Mouse (Mus musculus): ENCODE data around the gene Gm9745. TPM values are rescaled to one million over a fixed set of nuclear protein-coding genes. Genes with fewer than 3 reads are reported as not detected.
"Not testable (repeated sequence)": the region's sequence is repeated elsewhere in the genome, so short reads cannot be mapped to it uniquely, and the experiment has no call there.

Gm9745 gene
- polyA plus RNA-seq, 1 experiment from 2014 or later: not detected

- H3K9me3 ChIP-seq (ENCODE audit: control insufficient read depth, low read length); H3K9ac ChIP-seq (ENCODE audit: low read depth, low read length); H3K36me3 ChIP-seq (ENCODE audit: control insufficient read depth, insufficient read depth, low read length); H3K4me1 ChIP-seq (ENCODE audit: control insufficient read depth, insufficient read depth, low read depth, low read length); H3K4me3 ChIP-seq (ENCODE audit: low read length); H3K27me3 ChIP-seq (replicated peaks; ENCODE audit: control insufficient read depth, insufficient read depth, low read length); H3K4me2 ChIP-seq (ENCODE audit: low read length); H3K27ac ChIP-seq (ENCODE audit: low read depth, low read length); ATAC-seq: not testable (repeated sequence)
- 97% methylated on average over 4 of the region's 4 CpGs for WGBS
These were observed 6.9 kb downstream of the Gm9745 start for GRCm38 (mm10) chr13:8941110-8941509.

- not testable (repeated sequence) for H3K27me3 ChIP-seq (replicated peaks; ENCODE audit: control insufficient read depth, insufficient read depth, low read length); H3K4me2 ChIP-seq (ENCODE audit: low read length); H3K4me1 ChIP-seq (ENCODE audit: control insufficient read depth, insufficient read depth, low read depth, low read length); H3K36me3 ChIP-seq (ENCODE audit: control insufficient read depth, insufficient read depth, low read length); H3K4me3 ChIP-seq (ENCODE audit: low read length); H3K9me3 ChIP-seq (ENCODE audit: control insufficient read depth, low read length); H3K9ac ChIP-seq (ENCODE audit: low read depth, low read length); ATAC-seq; H3K27ac ChIP-seq (ENCODE audit: low read depth, low read length)
- WGBS: 69% methylated on average over 6 of the region's 6 CpGs
These were observed 10.4 kb downstream of the Gm9745 start for GRCm38 (mm10) chr13:8937611-8938140.

GRCm38 (mm10) chr13:8933499-8933898 is 14.5 kb downstream of the Gm9745 start:
- Histone ChIP-seq H3K9me3 (ENCODE audit: control insufficient read depth, low read length) (no peaks in the 10 kb centered on the region), H3K4me1 (ENCODE audit: control insufficient read depth, insufficient read depth, low read depth, low read length) (no peaks in the 10 kb centered on the region), H3K4me2 (ENCODE audit: low read length) (no peak overlapping the region), H3K27ac (ENCODE audit: low read depth, low read length) (no peak overlapping the region), H3K9ac (ENCODE audit: low read depth, low read length) (no peak overlapping the region), H3K4me3 (ENCODE audit: low read length) (no peak overlapping the region), H3K27me3 (replicated peaks; ENCODE audit: control insufficient read depth, insufficient read depth, low read length) (no peaks in the 10 kb centered on the region), H3K36me3 (ENCODE audit: control insufficient read depth, insufficient read depth, low read length) (no peaks in the 10 kb centered on the region)
- ATAC-seq: no peak
- WGBS: 63% methylated on average over 2 of the region's 2 CpGs

GRCm38 (mm10) chr13:8913890-8914289 is 34.1 kb downstream of the Gm9745 start:
- H3K9me3 ChIP-seq (ENCODE audit: control insufficient read depth, low read length); H3K4me2 ChIP-seq (ENCODE audit: low read length); H3K4me1 ChIP-seq (ENCODE audit: control insufficient read depth, insufficient read depth, low read depth, low read length); H3K9ac ChIP-seq (ENCODE audit: low read depth, low read length); H3K36me3 ChIP-seq (ENCODE audit: control insufficient read depth, insufficient read depth, low read length); ATAC-seq; H3K27me3 ChIP-seq (replicated peaks; ENCODE audit: control insufficient read depth, insufficient read depth, low read length); H3K27ac ChIP-seq (ENCODE audit: low read depth, low read length); H3K4me3 ChIP-seq (ENCODE audit: low read length): not testable (repeated sequence)
- WGBS: 92% methylated on average over 8 of the region's 8 CpGs

GRCm38 (mm10) chr13:8905986-8906385 is 42.0 kb downstream of the Gm9745 start:
- WGBS: 95% methylated on average over 2 of the region's 2 CpGs
- not testable (repeated sequence) for H3K9ac ChIP-seq (ENCODE audit: low read depth, low read length); H3K4me3 ChIP-seq (ENCODE audit: low read length); H3K4me2 ChIP-seq (ENCODE audit: low read length); H3K27me3 ChIP-seq (replicated peaks; ENCODE audit: control insufficient read depth, insufficient read depth, low read length); H3K27ac ChIP-seq (ENCODE audit: low read depth, low read length); ATAC-seq; H3K4me1 ChIP-seq (ENCODE audit: control insufficient read depth, insufficient read depth, low read depth, low read length); H3K36me3 ChIP-seq (ENCODE audit: control insufficient read depth, insufficient read depth, low read length); H3K9me3 ChIP-seq (ENCODE audit: control insufficient read depth, low read length)

Small RNAs within 50 kb of the gene (microRNA-seq; reads per million reads assigned to microRNA genes)
- gene Gm22750: not detected

Other genes with a start within 250 kb of the Gm9745 start
- 50.7 and 55.6 TPM in 2 replicates for gene Wdr37, start 76.3 kb downstream of the Gm9745 start, polyA plus RNA-seq (2015; fragmentation: Nextera tagmentation; extraction: Ambion mirVana)
- 104 and 118 TPM in 2 replicates for gene Idi1, start 62.7 kb downstream of the Gm9745 start, polyA plus RNA-seq (2015; fragmentation: Nextera tagmentation; extraction: Ambion mirVana)
- not detected in 2 replicates for gene Idi2, start 4.6 kb upstream of the Gm9745 start, polyA plus RNA-seq (2015; fragmentation: Nextera tagmentation; extraction: Ambion mirVana)
- gene Gtpbp4, start 47.9 kb upstream of the Gm9745 start, polyA plus RNA-seq (2015; fragmentation: Nextera tagmentation; extraction: Ambion mirVana): 53.4 and 58.8 TPM in 2 replicates
- 35.0 and 39.2 TPM in 2 replicates for gene Larp4b, start 145.7 kb upstream of the Gm9745 start, polyA plus RNA-seq (2015; fragmentation: Nextera tagmentation; extraction: Ambion mirVana)